Mouse (Mus musculus) left cerebral cortex, postnatal 25 days (tissue): ENCODE results near the gene Olfr1056. TPM values are rescaled to one million over a fixed set of nuclear protein-coding genes. Genes with fewer than 3 reads are reported as not detected.
"Not testable (repeated sequence)": the region's sequence is repeated elsewhere in the genome, so short reads cannot be mapped to it uniquely, and the experiment has no call there.

Experiments
- DNase-seq, 2 experiments: peaks; one replicate each; pipeline ENCODE4 v3.0.0; 2022; ENCODE audit warnings: low spot score in 2 of 2, mixed read lengths in 1 of 2
- intact Hi-C: fragments of 180-260 bp; cut with DNase I; formaldehyde crosslinking; loops from one replicate; pipeline ENCODE4 v1.15.1; 2025
- total RNA-seq, 2 experiments: library from RNA; stranded (reverse); gene quantifications; 2 replicates each; pipeline ENCODE4 v1.2.3; 2021

Gene Olfr1056
- total RNA-seq: not detected

DNA sequence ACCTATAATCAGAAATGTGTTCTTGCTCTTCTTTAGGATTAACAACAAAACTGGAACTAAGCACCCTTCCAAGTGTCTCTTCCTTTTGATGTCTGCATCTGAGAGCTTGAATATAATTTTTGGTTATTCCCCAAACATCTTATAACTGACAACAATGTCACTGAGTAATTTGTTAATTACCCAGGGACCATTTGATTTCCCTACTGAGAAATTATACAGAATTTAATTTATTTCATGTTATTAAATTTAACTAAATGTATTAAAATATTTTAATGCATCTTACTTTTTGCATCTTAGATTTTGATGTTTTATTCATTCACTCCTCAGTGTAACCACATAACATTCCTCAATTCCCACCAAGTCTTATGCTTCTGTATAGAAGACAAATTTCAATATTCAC, at the start of gene Olfr1056:
Gene Olfr1056 (minus strand): TSS at position 101 of the 400 bp plus-strand sequence.
- intact Hi-C loops: no loop called here

DNA sequence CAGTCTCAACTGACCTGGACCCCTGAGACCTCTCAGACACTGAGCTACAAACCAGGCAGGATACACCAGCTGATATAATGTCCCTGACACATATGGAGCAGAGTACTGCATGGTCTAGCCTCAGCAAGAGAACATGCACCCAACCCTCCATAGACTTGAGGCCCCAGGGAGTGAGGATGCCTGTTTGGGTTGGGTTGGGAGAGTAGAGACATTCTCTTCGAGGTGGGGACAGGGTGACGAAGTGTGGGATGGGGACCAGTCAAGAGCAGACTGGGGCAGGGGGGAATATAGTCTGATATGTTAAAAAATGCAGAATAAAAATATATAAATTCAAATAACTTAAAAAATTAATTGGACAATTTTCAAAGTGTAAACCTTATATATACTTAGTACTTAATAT, 32.8 kb upstream of the Olfr1056 start:
- intact Hi-C loops: no loop called here
- DNase-seq: no peak

More for the DNA sequence above, at the start of gene Olfr1056:
- no peak for DNase-seq

DNA sequence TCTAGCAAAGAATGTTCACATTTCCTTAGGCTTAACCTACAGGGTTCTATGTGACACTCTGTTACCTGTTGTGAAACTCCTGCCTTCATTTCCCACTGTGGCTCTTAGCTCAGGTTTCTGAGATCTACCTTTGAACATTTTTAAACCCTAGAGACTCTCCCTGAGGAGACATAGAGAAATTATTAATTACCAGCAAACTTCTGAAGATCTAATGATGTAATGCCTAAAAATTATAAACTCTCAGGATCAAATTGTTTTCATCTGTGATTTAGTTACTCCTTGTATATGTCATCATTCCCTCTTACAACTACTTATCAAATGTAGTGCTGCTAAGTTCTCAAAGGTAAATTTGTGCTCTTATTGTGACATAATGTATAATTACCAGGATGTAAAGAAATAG, 26.2 kb upstream of the Olfr1056 start, which contains the start of gene Olfr1058:
Gene Olfr1058 (minus strand): TSS at position 101 of the 400 bp plus-strand sequence.
- DNase-seq, intact Hi-C loops: not testable (repeated sequence)

DNA sequence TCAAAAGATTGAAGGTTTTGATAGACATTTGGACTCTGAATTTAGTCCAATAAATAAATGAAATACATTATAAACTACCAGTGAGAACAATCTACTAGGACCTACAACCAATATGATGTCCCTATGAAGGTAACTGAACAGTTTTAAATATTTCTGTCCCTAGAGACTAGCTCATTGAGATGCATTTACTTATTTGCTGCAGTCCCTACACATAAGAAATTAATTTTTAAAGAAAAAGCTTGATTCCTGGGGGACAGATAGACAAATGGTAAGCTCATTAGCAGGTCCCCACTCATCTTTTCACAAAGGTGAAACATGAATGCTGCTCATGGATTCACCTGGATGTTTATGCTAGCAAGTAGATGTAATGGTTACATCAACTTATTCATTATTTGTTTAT, 16.0 kb upstream of the Olfr1056 start, which contains the start of gene Olfr1057:
Gene Olfr1057 (minus strand): TSS at position 101 of the 400 bp plus-strand sequence.
- intact Hi-C loops: no loop called here
- no peak for DNase-seq

DNA sequence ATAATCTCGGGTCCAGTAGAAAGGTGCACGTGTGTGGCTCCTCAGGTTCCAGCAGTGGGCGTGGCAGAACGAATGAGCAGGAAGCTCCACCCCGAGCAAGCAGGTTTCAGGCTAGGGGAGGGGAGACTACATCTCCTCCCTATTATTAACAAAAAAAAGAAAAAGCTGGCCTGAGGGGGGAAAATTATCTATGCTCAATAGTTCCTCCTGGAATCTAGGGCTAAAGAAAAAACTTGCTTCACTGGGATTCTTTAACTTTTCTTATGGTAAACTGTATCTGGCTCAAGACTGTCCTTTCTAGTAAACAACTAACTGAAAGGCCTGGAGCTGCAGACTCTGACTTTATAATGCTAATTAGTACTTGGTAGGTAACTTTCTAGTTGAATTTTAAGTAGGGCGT, 4.1 kb upstream of the Olfr1056 start:
- intact Hi-C loops, DNase-seq: not testable (repeated sequence)

DNA sequence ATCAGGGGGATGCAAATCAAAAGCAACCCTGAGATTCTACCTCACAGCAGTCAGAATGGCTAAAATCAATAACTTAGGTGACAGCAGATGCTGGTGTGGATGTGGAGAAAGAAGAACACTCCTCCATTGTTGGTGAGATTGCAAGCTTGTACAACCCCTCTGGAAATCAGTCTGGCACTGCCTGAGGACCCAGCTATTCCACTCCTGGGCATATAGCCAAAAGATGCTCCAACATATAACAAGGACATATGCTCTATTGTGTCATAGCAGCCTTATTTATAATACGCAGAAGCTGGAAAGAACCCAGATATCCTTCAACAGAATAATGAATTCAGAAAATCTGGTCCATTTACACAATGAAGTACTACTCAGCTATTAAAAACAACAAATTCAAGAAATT, 10.5 kb downstream of the Olfr1056 start:
- intact Hi-C loops, DNase-seq: not testable (repeated sequence)

DNA sequence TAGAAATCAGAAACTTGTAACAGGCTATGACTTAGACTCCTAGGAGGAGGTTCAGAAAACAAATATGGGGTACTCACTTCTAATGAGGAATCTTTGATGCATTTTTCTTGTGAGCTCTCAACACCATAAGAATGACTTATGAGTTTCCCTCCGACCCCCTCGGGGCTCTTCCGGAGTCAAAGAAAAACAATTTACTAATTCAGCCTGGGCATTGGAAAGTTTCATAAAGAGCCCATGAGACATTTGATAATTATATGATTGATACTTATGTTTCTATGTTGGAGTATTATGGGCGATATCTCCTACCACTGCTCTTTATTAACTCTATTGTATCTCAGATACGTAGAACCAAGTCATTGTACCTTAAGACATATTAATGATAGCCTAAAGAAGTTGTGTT, 12.1 kb downstream of the Olfr1056 start, which contains the start of gene Olfr1055:
Gene Olfr1055 (minus strand): TSS at position 101 of the 400 bp plus-strand sequence.
- no peak for DNase-seq
- intact Hi-C loops: no loop called here

DNA sequence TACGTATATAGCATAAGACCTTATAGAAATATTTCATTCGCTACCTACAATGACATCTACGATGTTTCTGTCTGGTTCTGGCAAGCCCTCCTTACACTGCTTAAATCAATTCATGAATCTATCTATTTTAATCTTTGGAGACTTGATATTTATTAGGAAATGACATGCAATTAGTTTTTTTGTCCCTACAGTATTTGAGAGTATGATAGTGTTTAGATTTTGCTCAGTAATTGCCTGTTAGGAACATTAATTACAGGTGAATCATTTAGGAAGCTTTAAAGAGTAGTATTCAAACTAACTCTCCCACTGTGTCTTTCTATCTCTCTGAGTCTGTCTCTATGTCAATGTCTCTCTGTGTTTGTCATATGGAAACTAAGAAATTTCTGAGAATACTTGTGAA, 26.9 kb downstream of the Olfr1056 start, which contains the start of gene Olfr1054:
Gene Olfr1054 (minus strand): TSS at position 101 of the 400 bp plus-strand sequence.
- DNase-seq: no peak

DNA sequence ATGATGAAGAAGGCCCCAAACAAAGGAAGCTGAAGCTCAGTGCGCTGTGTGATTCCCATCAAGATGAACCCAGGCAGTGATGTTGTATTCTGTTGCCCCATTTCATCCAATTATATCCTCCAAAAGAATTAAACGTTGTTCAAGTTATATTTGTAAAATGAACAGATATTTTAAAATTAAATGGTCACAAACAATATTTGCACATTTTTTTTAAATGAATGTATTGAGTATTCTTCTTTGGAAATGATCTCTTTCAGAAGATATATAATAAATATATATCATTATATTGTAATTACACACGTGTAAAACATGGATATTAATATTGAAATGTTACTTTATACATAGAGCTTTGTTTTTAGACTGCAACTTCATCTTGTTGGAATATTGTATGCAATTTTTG, 47.1 kb downstream of the Olfr1056 start, which contains the start of gene Olfr1053:
Gene Olfr1053 (minus strand): TSS at position 101 of the 400 bp plus-strand sequence.
- no peak for DNase-seq
- intact Hi-C loops: no loop called here

More for the DNA sequence above, 26.9 kb downstream of the Olfr1056 start, which contains the start of gene Olfr1054:
- intact Hi-C loops: no loop called here

Other genes starting within 250 kb of the Olfr1056 start
- gene Olfr1039, start 226.5 kb downstream of the Olfr1056 start, total RNA-seq: not detected
- gene Olfr1040, start 215.7 kb downstream of the Olfr1056 start, total RNA-seq: not detected
- gene Olfr1042, start 200.6 kb downstream of the Olfr1056 start, total RNA-seq: not detected
- not detected for gene Olfr1043, start 194.9 kb downstream of the Olfr1056 start, total RNA-seq
- gene Olfr1044, start 184.6 kb downstream of the Olfr1056 start, total RNA-seq: not detected
- gene Olfr52, start 176.8 kb downstream of the Olfr1056 start, total RNA-seq: not detected
- gene Olfr1045, start 159.5 kb downstream of the Olfr1056 start, total RNA-seq: not detected
- not detected for gene Olfr1046, start 143.2 kb downstream of the Olfr1056 start, total RNA-seq
- not detected for gene Olfr1047, start 131.1 kb downstream of the Olfr1056 start, total RNA-seq
- not detected for gene Olfr1048, start 122.2 kb downstream of the Olfr1056 start, total RNA-seq
- not detected for gene Olfr1049, start 104.1 kb downstream of the Olfr1056 start, total RNA-seq
- gene Olfr1051, start 83.4 kb downstream of the Olfr1056 start, total RNA-seq: not detected
- not detected for gene Olfr1052, start 70.0 kb downstream of the Olfr1056 start, total RNA-seq
- gene Olfr1053, start 47.2 kb downstream of the Olfr1056 start, total RNA-seq: not detected
- not detected for gene Olfr1054, start 27.0 kb downstream of the Olfr1056 start, total RNA-seq
- gene Olfr1055, start 12.2 kb downstream of the Olfr1056 start, total RNA-seq: not detected
- gene Olfr1057, start 15.9 kb upstream of the Olfr1056 start, total RNA-seq: not detected
- not detected for gene Olfr1058, start 26.1 kb upstream of the Olfr1056 start, total RNA-seq
- gene Olfr1061, start 51.6 kb upstream of the Olfr1056 start, total RNA-seq: not detected
- not detected for gene Olfr1062, start 64.3 kb upstream of the Olfr1056 start, total RNA-seq
- not detected for gene Olfr1065, start 88.1 kb upstream of the Olfr1056 start, total RNA-seq
- gene Olfr1066, start 93.8 kb upstream of the Olfr1056 start, total RNA-seq: not detected
- gene Olfr228, start 124.9 kb upstream of the Olfr1056 start, total RNA-seq: not detected
- not detected for gene Olfr1076, start 146.0 kb upstream of the Olfr1056 start, total RNA-seq
- gene Olfr1079, start 180.0 kb upstream of the Olfr1056 start, total RNA-seq: not detected
- not detected for gene Olfr1080, start 195.8 kb upstream of the Olfr1056 start, total RNA-seq
- not detected for gene Olfr1082, start 236.5 kb upstream of the Olfr1056 start, total RNA-seq